Mouse (Mus musculus) kidney, embryonic 16.5 days (tissue): ENCODE results near the gene Zfp93. TPM values are rescaled to one million over a fixed set of nuclear protein-coding genes. Genes with fewer than 3 reads are reported as not detected.

Experiments used
- polyA plus RNA-seq: library from polyadenylated mRNA; unstranded; fragments of >200 nt; fragmentation: Nextera tagmentation; extraction: Ambion mirVana; gene quantifications from 2 replicates; pipeline ENCODE4 v1.2.1, GENCODE M21; 2015

Zfp93 gene
- polyA plus RNA-seq, 1 experiment from 2014 or later, result 12.1 TPM

Other genes starting within 250 kb of the Zfp93 start
- gene Vmn1r183, start 217.2 kb upstream of the Zfp93 start, polyA plus RNA-seq, result not detected in 2 replicates
- gene Zfp180, start 188.5 kb upstream of the Zfp93 start, polyA plus RNA-seq, result 24.6 and 25.0 TPM in 2 replicates
- gene Zfp112, start 158.1 kb upstream of the Zfp93 start, polyA plus RNA-seq, result 6.3 and 8.4 TPM in 2 replicates
- 19.0 and 19.3 TPM in 2 replicates for gene Zfp235, start 136.3 kb upstream of the Zfp93 start, polyA plus RNA-seq
- gene Zfp114, start 95.4 kb upstream of the Zfp93 start, polyA plus RNA-seq, result 6.1 and 6.9 TPM in 2 replicates
- gene Zfp111, start 59.0 kb upstream of the Zfp93 start, polyA plus RNA-seq, result 11.8 and 13.1 TPM in 2 replicates
- gene Zfp109, start 32.9 kb upstream of the Zfp93 start, polyA plus RNA-seq, result 6.3 and 6.9 TPM in 2 replicates
- gene Zfp108, start 15.6 kb upstream of the Zfp93 start, polyA plus RNA-seq, result 4.4 and 4.9 TPM in 2 replicates
- gene Zfp61, start 30.8 kb downstream of the Zfp93 start, polyA plus RNA-seq, result 43.5 and 44.0 TPM in 2 replicates
- gene Zfp94, start 46.2 kb downstream of the Zfp93 start, polyA plus RNA-seq, result 12.8 and 13.9 TPM in 2 replicates
- gene Tescl, start 63.5 kb downstream of the Zfp93 start, polyA plus RNA-seq, result 0.19 and 0.42 TPM in 2 replicates
- not detected in 2 replicates for gene Lypd5, start 78.8 kb downstream of the Zfp93 start, polyA plus RNA-seq
- 4.4 and 4.9 TPM in 2 replicates for gene Kcnn4, start 99.8 kb downstream of the Zfp93 start, polyA plus RNA-seq
- 28.3 and 31.9 TPM in 2 replicates for gene Smg9, start 129.2 kb downstream of the Zfp93 start, polyA plus RNA-seq
- not detected in 2 replicates for gene Irgc1, start 181.9 kb downstream of the Zfp93 start, polyA plus RNA-seq
- gene Plaur, start 192.1 kb downstream of the Zfp93 start, polyA plus RNA-seq, result 16.3 and 18.5 TPM in 2 replicates
- 4.3 and 6.6 TPM in 2 replicates for gene Cadm4, start 211.6 kb downstream of the Zfp93 start, polyA plus RNA-seq
- 60.5 and 67.6 TPM in 2 replicates for gene Zfp428, start 236.6 kb downstream of the Zfp93 start, polyA plus RNA-seq
- gene AC161166.1, start 242.0 kb downstream of the Zfp93 start, polyA plus RNA-seq, result 0.42 and 0.80 TPM in 2 replicates